22 mouse cellular contexts compared by ENCODE assay signal in genomic region chr1:193971537-193971936, GRCm38 (mm10).
DNase-seq lines count a peak whose midpoint lies in the region; ATAC-seq and TF ChIP-seq lines count a peak whose summit lies in the region.
"Had no signal": no experiment of that assay in that cellular context is flagged by ENCODE, and none has a peak within 500 bp of the region (broad histone marks: within the 10 kb centered on the region; RNA-seq: fewer than 3 reads in every experiment).

No protein-coding gene starts in this region.

- peaks cover 4% of the 10 kb centered on the region; the same call in 1 of the 2 replicates for H3K4me1 ChIP-seq in limb, embryonic 11.5 days (ENCODE audit: control insufficient read depth, insufficient read depth, low read length)
- peaks cover 23% of the 10 kb centered on the region for H3K4me1 ChIP-seq in limb, embryonic 10.5 days
- H3K4me1 ChIP-seq in limb, embryonic 15.5 days, result 0 out of 2 replicates have a peak, but pooled peaks cover 5% of the 10 kb centered on the region
- no peaks in the 10 kb centered on the region for H3K4me1 ChIP-seq in kidney, adult 2 months (ENCODE audit: control insufficient read depth, insufficient read depth, low read length)
- H3K4me1 ChIP-seq: forebrain, embryonic 13.5 days had no signal

- peak; percentile 31; the same call in 1 of the 2 replicates for ATAC-seq in limb, embryonic 11.5 days (ENCODE audit: insufficient number of reproducible peaks, low FRiP score, low TSS enrichment, low read depth)
- ATAC-seq in limb, embryonic 15.5 days (ENCODE audit: insufficient number of reproducible peaks, low FRiP score, low TSS enrichment, low read depth), result 0 out of 2 replicates have a peak, but pooled peaks have one; percentile 10
- ATAC-seq in megakaryocyte-erythroid progenitor cell, adult 5-6 weeks (replicated peaks; ENCODE audit: low FRiP score, low TSS enrichment, poor library complexity, severe bottlenecking), result no peak
- ATAC-seq: activated CD4-positive, CD25-positive, alpha-beta regulatory T cell, adult 4 months; forebrain, embryonic 13.5 days; forebrain, postnatal 0 days; intestine, embryonic 16.5 days; Patski had no signal

- TF ChIP-seq POLR2A in kidney, adult 2 months (IDR thresholded peaks at IDR 0.05; ENCODE audit: low read depth, low read length), result no peak

- TF ChIP-seq CTCF in kidney, adult 2 months (conservative IDR thresholded peaks at IDR 0.05; ENCODE audit: insufficient read depth, insufficient read length, low read depth, low read length), result no peak

- H3K4me3 ChIP-seq in limb, embryonic 11.5 days (ENCODE audit: low read depth, low read length), result no peak overlapping the region
- no peak overlapping the region for H3K4me3 ChIP-seq in limb, embryonic 10.5 days
- no peak overlapping the region for H3K4me3 ChIP-seq in limb, embryonic 15.5 days
- H3K4me3 ChIP-seq in kidney, adult 2 months (ENCODE audit: insufficient read depth, low read depth, low read length), result no peak overlapping the region
- H3K4me3 ChIP-seq: embryonic facial prominence, embryonic 13.5 days; forebrain, embryonic 13.5 days; heart, adult 2 months; hindbrain, embryonic 10.5 days had no signal

- no peak overlapping the region for H3K9ac ChIP-seq in limb, embryonic 11.5 days (ENCODE audit: low read length)
- H3K9ac ChIP-seq in limb, embryonic 15.5 days, result no peak overlapping the region
- H3K9ac ChIP-seq: embryonic facial prominence, embryonic 13.5 days; forebrain, embryonic 13.5 days; forebrain, postnatal 0 days; hindbrain, embryonic 14.5 days had no signal

- no peaks in the 10 kb centered on the region for H3K36me3 ChIP-seq in limb, embryonic 11.5 days (ENCODE audit: control insufficient read depth, insufficient read depth, low read length)
- H3K36me3 ChIP-seq in limb, embryonic 10.5 days, result no peaks in the 10 kb centered on the region
- no peaks in the 10 kb centered on the region for H3K36me3 ChIP-seq in limb, embryonic 15.5 days
- no peaks in the 10 kb centered on the region for H3K36me3 ChIP-seq in kidney, adult 2 months (ENCODE audit: control insufficient read depth, insufficient read depth, low read length)
- H3K36me3 ChIP-seq: embryonic facial prominence, embryonic 13.5 days; hindbrain, embryonic 10.5 days had no signal

- no peaks in the 10 kb centered on the region for H3K9me3 ChIP-seq in limb, embryonic 11.5 days (ENCODE audit: control insufficient read depth, low read length)
- no peaks in the 10 kb centered on the region for H3K9me3 ChIP-seq in limb, embryonic 10.5 days (replicated peaks)
- no peaks in the 10 kb centered on the region for H3K9me3 ChIP-seq in limb, embryonic 15.5 days
- H3K9me3 ChIP-seq: embryonic facial prominence, embryonic 13.5 days; forebrain, embryonic 13.5 days; hindbrain, embryonic 10.5 days had no signal

- H3K4me2 ChIP-seq in limb, embryonic 11.5 days (ENCODE audit: low read depth, severe bottlenecking), result no peak overlapping the region
- H3K4me2 ChIP-seq in limb, embryonic 15.5 days, result no peak overlapping the region
- H3K4me2 ChIP-seq: embryonic facial prominence, embryonic 13.5 days; forebrain, embryonic 13.5 days; heart, embryonic 11.5 days; hindbrain, embryonic 14.5 days had no signal

- DNase-seq in limb, embryonic 11.5 days (ENCODE audit: low spot score), result no peak
- DNase-seq in limb, embryonic 10.5 days (ENCODE audit: low spot score), result no peak
- peak; percentile 47 for DNase-seq in embryo, embryonic 11 days
- peak; percentile 26 for DNase-seq in hindlimb bud, embryonic 11.5 days (ENCODE audit: extremely low spot score, low read depth, low spot score)
- DNase-seq in kidney, adult 2 months, result no peak
- no peak for DNase-seq in right cerebral cortex, adult 2 months (ENCODE audit: low spot score in 2 of 2)
- DNase-seq: adrenal gland, postnatal 14 days; cerebellum, adult 2 months; cerebellum, postnatal 10 days; forebrain, postnatal 0 days; heart, adult 2 months had no signal

- H3K27ac ChIP-seq in limb, embryonic 11.5 days (replicated peaks; ENCODE audit: low read depth, low read length), result no peak overlapping the region
- no peak overlapping the region for H3K27ac ChIP-seq in limb, embryonic 10.5 days
- no peak overlapping the region for H3K27ac ChIP-seq in limb, embryonic 15.5 days
- H3K27ac ChIP-seq in kidney, adult 2 months (ENCODE audit: insufficient read depth, low read depth, low read length), result no peak overlapping the region
- H3K27ac ChIP-seq: embryonic facial prominence, embryonic 13.5 days; forebrain, embryonic 13.5 days; heart, adult 2 months; hindbrain, embryonic 10.5 days; hindbrain, embryonic 14.5 days had no signal

- WGBS in limb, embryonic 11.5 days, result 5% methylated on average over 1 of the region's 1 CpGs
- 20% methylated on average over 1 of the region's 1 CpGs for WGBS in limb, embryonic 10.5 days
- 30% methylated on average over 1 of the region's 1 CpGs for WGBS in limb, embryonic 15.5 days
- WGBS in kidney, adult 2 months, result 97% methylated on average over 1 of the region's 1 CpGs

- H3K27me3 ChIP-seq in limb, embryonic 11.5 days (ENCODE audit: control insufficient read depth, insufficient read depth, low read length), result no peaks in the 10 kb centered on the region
- H3K27me3 ChIP-seq in limb, embryonic 10.5 days (ENCODE audit: low read depth, poor library complexity, severe bottlenecking), result no peaks in the 10 kb centered on the region
- H3K27me3 ChIP-seq in limb, embryonic 15.5 days, result no peaks in the 10 kb centered on the region
- no peaks in the 10 kb centered on the region for H3K27me3 ChIP-seq in kidney, adult 2 months (replicated peaks; ENCODE audit: control insufficient read depth, insufficient read depth, low read length)
- H3K27me3 ChIP-seq: CH12.LX; embryonic facial prominence, embryonic 13.5 days; forebrain, embryonic 13.5 days had no signal

Comparison
In these comparisons a context has a peak if more than half of its experiments do, and no peak if none do; other contexts are left out.
1. DNase-seq: peak in embryo, embryonic 11 days (single experiment) and hindlimb bud, embryonic 11.5 days (single experiment); none in limb, embryonic 11.5 days (single experiment), limb, embryonic 10.5 days (single experiment), kidney, adult 2 months (single experiment) and right cerebral cortex, adult 2 months (0 of 2).